Comparison of ENCODE assay signal across 18 mouse cellular contexts in genomic region chr5:117264701-117265100, GRCm38 (mm10). TPM values are rescaled to one million over a fixed set of nuclear protein-coding genes. Genes with fewer than 3 reads are reported as not detected.
DNase-seq lines count a peak whose midpoint lies in the region; ATAC-seq and TF ChIP-seq lines count a peak whose summit lies in the region.
"Had no signal": no experiment of that assay in that cellular context is flagged by ENCODE, and none has a peak within 500 bp of the region (broad histone marks: within the 10 kb centered on the region; RNA-seq: fewer than 3 reads in every experiment).

No protein-coding gene starts in this region.

- ATAC-seq in kidney, embryonic 16.5 days (ENCODE audit: low FRiP score, low TSS enrichment), result no peak
- no peak for ATAC-seq in limb, embryonic 14.5 days (ENCODE audit: low FRiP score, low read depth)
- ATAC-seq in forebrain, embryonic 12.5 days (ENCODE audit: low FRiP score), result no peak
- ATAC-seq: forebrain, embryonic 14.5 days; hindbrain, embryonic 16.5 days had no signal

- 46% methylated on average over 5 of the region's 5 CpGs for WGBS in kidney, embryonic 16.5 days
- WGBS in limb, embryonic 14.5 days, result 40% methylated on average over 4 of the region's 5 CpGs
- whole genome bisulfite sequencing in forebrain, embryonic 12.5 days, result 54% methylated on average over 5 of the region's 5 CpGs

- no peaks in the 10 kb centered on the region for H3K4me1 ChIP-seq in kidney, embryonic 16.5 days (ENCODE audit: insufficient read depth, low read length)
- H3K4me1 ChIP-seq in ES-E14 (ENCODE audit: control insufficient read depth in 2 of 2, insufficient read depth in 2 of 2, low read length in 2 of 2, poor library complexity in 1 of 2), result peaks cover 0 to 3% of the 10 kb centered on the region in 2 experiments; a peak in 2 of 4 replicates
- no peaks in the 10 kb centered on the region for H3K4me1 ChIP-seq in limb, embryonic 14.5 days (ENCODE audit: control insufficient read depth, insufficient read depth, low read length)
- no peaks in the 10 kb centered on the region for H3K4me1 ChIP-seq in forebrain, embryonic 12.5 days

- in situ Hi-C loops in ES-E14 (cut with MboI; ENCODE audit: low sequenced_read_pairs in 2 of 2, unreplicated experiment in 2 of 2), result no loop called here

- H3K4me3 ChIP-seq in kidney, embryonic 16.5 days (ENCODE audit: low read length), result no peak overlapping the region
- no peak overlapping the region for H3K4me3 ChIP-seq in ES-E14 (ENCODE audit: insufficient read depth in 1 of 2, low read depth in 1 of 2, low read length in 2 of 2, poor library complexity in 1 of 2, severe bottlenecking in 1 of 2)
- no peak overlapping the region for H3K4me3 ChIP-seq in limb, embryonic 14.5 days (replicated peaks; ENCODE audit: low read length)
- no peak overlapping the region for H3K4me3 ChIP-seq in forebrain, embryonic 12.5 days (replicated peaks)
- H3K4me3 ChIP-seq: layer of hippocampus, adult 2 months had no signal

- H3K27ac ChIP-seq in kidney, embryonic 16.5 days (ENCODE audit: low read length), result no peak overlapping the region
- no peak overlapping the region for H3K27ac ChIP-seq in ES-E14 (ENCODE audit: insufficient read depth, low read depth, low read length, poor library complexity, severe bottlenecking)
- H3K27ac ChIP-seq in limb, embryonic 14.5 days (replicated peaks; ENCODE audit: low read depth, low read length), result no peak overlapping the region
- no peak overlapping the region for H3K27ac ChIP-seq in forebrain, embryonic 12.5 days
- H3K27ac ChIP-seq: layer of hippocampus, adult 2 months had no signal

- no peaks in the 10 kb centered on the region for H3K27me3 ChIP-seq in kidney, embryonic 16.5 days (ENCODE audit: insufficient read depth, low read length)
- no peaks in the 10 kb centered on the region for H3K27me3 ChIP-seq in limb, embryonic 14.5 days (ENCODE audit: control insufficient read depth, insufficient read depth, low read length)
- H3K27me3 ChIP-seq in forebrain, embryonic 12.5 days, result no peaks in the 10 kb centered on the region

- DNase-seq in kidney, postnatal 4 days, result peak; percentile 52 to 57
- peak; percentile 78 for DNase-seq in ES-E14 (ENCODE audit: low read depth, low spot score)
- DNase-seq in embryo, embryonic 10.5 days (ENCODE audit: low spot score), result peak; percentile 70
- peak; percentile 20 for DNase-seq in limb, embryonic 14.5 days (ENCODE audit: low spot score)
- no peak for DNase-seq in lung, postnatal 14 days
- DNase-seq in spleen, postnatal 4 days (ENCODE audit: low spot score in 2 of 2), result no peak
- DNase-seq: adrenal gland, postnatal 10 days; cerebellum, postnatal 14 days; kidney, adult 2 months; liver; lung, adult 2 months; spleen, adult 18-20 months; thymus, postnatal 36 days had no signal

- H3K36me3 ChIP-seq in kidney, embryonic 16.5 days (ENCODE audit: insufficient read depth, low read length), result peaks cover 14% of the 10 kb centered on the region
- H3K36me3 ChIP-seq in ES-E14 (ENCODE audit: control insufficient read depth, insufficient read depth, low read length, poor library complexity, severe bottlenecking), result peaks cover 5% of the 10 kb centered on the region; the same call in 1 of the 2 replicates
- H3K36me3 ChIP-seq in limb, embryonic 14.5 days (ENCODE audit: control insufficient read depth, insufficient read depth, low read length), result peaks cover 5% of the 10 kb centered on the region
- H3K36me3 ChIP-seq in forebrain, embryonic 12.5 days (replicated peaks), result peaks cover 18% of the 10 kb centered on the region

- no peak for TF ChIP-seq POLR2A in limb, embryonic 14.5 days (IDR thresholded peaks at IDR 0.05; ENCODE audit: borderline replicate concordance, extremely low read depth, insufficient read depth, insufficient read length)

- H3K9me3 ChIP-seq in kidney, embryonic 16.5 days (ENCODE audit: low read length), result peaks cover 4% of the 10 kb centered on the region; the same call in 1 of the 2 replicates
- no peaks in the 10 kb centered on the region for H3K9me3 ChIP-seq in ES-E14 (ENCODE audit: control insufficient read depth, insufficient read depth, low read depth, low read length)
- H3K9me3 ChIP-seq in limb, embryonic 14.5 days (ENCODE audit: control insufficient read depth, low read length), result no peaks in the 10 kb centered on the region
- peaks cover 6% of the 10 kb centered on the region; the same call in 1 of the 2 replicates for H3K9me3 ChIP-seq in forebrain, embryonic 12.5 days

- H3K9ac ChIP-seq in kidney, embryonic 16.5 days (replicated peaks; ENCODE audit: low read length), result no peak overlapping the region
- H3K9ac ChIP-seq in ES-E14 (ENCODE audit: insufficient read depth, low read depth, low read length, poor library complexity, severe bottlenecking), result no peak overlapping the region
- H3K9ac ChIP-seq in limb, embryonic 14.5 days (ENCODE audit: low read depth, low read length, severe bottlenecking), result no peak overlapping the region
- H3K9ac ChIP-seq in forebrain, embryonic 12.5 days, result no peak overlapping the region

- H3K4me2 ChIP-seq in kidney, embryonic 16.5 days (replicated peaks; ENCODE audit: low read depth, low read length), result no peak overlapping the region
- no peak overlapping the region for H3K4me2 ChIP-seq in limb, embryonic 14.5 days (replicated peaks; ENCODE audit: low read depth, low read length, severe bottlenecking)
- no peak overlapping the region for H3K4me2 ChIP-seq in forebrain, embryonic 12.5 days

TF ChIP-seq in ES-E14, 5 proteins besides CTCF, POLR2A, EP300 and RAD21:
- no peak for TF ChIP-seq ZNF384 (IDR thresholded peaks at IDR 0.05; ENCODE audit: low read depth, low read length)

RNA-seq across cellular contexts. Expression of gene Pebp1, which starts 22.7 kb away (rescaled TPM):
- 841 and 885 TPM in 2 replicates for polyA plus RNA-seq in kidney, embryonic 16.5 days (2015; fragmentation: Nextera tagmentation; extraction: Ambion mirVana)
- 367 and 381 TPM in 2 replicates for total RNA-seq in ES-E14 (2012; rRNA removed)
- polyA plus RNA-seq in limb, embryonic 14.5 days (2012; rRNA removed), result 547 and 736 TPM in 2 replicates
- polyA plus RNA-seq in limb, embryonic 14.5 days (2014; fragmentation: Nextera tagmentation; extraction: Ambion mirVana), result 706 and 740 TPM in 2 replicates
- 856 and 860 TPM in 2 replicates for polyA plus RNA-seq in forebrain, embryonic 12.5 days (2016; fragmentation: Nextera tagmentation; extraction: Ambion mirVana)

RNA-seq across cellular contexts. Expression of gene Vsig10, which starts 54.2 kb away (rescaled TPM):
- 14.6 and 17.1 TPM in 2 replicates for polyA plus RNA-seq in kidney, embryonic 16.5 days (2015; fragmentation: Nextera tagmentation; extraction: Ambion mirVana)
- 11.7 and 25.7 TPM in 2 replicates for total RNA-seq in ES-E14 (2012; rRNA removed)
- polyA plus RNA-seq in limb, embryonic 14.5 days (2012; rRNA removed), result 10.3 and 14.0 TPM in 2 replicates
- polyA plus RNA-seq in limb, embryonic 14.5 days (2014; fragmentation: Nextera tagmentation; extraction: Ambion mirVana), result 4.5 and 6.8 TPM in 2 replicates
- 3.0 and 3.7 TPM in 2 replicates for polyA plus RNA-seq in forebrain, embryonic 12.5 days (2016; fragmentation: Nextera tagmentation; extraction: Ambion mirVana)

Comparison
In these comparisons a context has a peak if more than half of its experiments do, and no peak if none do; other contexts are left out.
1. DNase-seq: peak in kidney, postnatal 4 days (2 of 2), ES-E14 (single experiment), embryo, embryonic 10.5 days (single experiment) and limb, embryonic 14.5 days (single experiment); none in lung, postnatal 14 days (single experiment) and spleen, postnatal 4 days (0 of 2).